Mouse (Mus musculus) kidney, adult 2 months (tissue): ENCODE data around the gene Coro1c.

Experiments
- CTCF ChIP-seq: fragments of 200-500 bp; conservative IDR thresholded peaks from 2 replicates; pipeline ENCODE4 v1.5.1; 2011; ENCODE audit warnings: low read depth, mild to moderate bottlenecking, control low read depth, low read length, moderate library complexity, mixed read lengths; ENCODE audit not compliant: insufficient read depth, insufficient read length
- POLR2A ChIP-seq: fragments of 200-500 bp; IDR thresholded peaks from one replicate; pipeline ENCODE4 v1.6.1; 2011; ENCODE audit warnings: low read depth, low read length, control low read depth

GRCm38 (mm10) chr5:113919060-113919459 is 10.5 kb upstream of the Coro1c start:
- TF ChIP-seq CTCF (no peak), POLR2A (no peak)
